Mouse (Mus musculus) mesoderm, embryonic 11.5 days (tissue): ENCODE measurements at regions not wholly inside any gene's neighbourhood (a gene's known extent, or its start where the extent isn't known, plus 50 kb on each side); places are given as distances from the start of the nearest gene placed in this dataset.
A peak's percentile ranks its signal among the peaks of the same experiment; 100 is the strongest.

Source experiments
- DNase-seq: peaks from one replicate; pipeline ENCODE4 v3.0.0-alpha.2; 2012; ENCODE audit warnings: low read depth, low spot score

DNA sequence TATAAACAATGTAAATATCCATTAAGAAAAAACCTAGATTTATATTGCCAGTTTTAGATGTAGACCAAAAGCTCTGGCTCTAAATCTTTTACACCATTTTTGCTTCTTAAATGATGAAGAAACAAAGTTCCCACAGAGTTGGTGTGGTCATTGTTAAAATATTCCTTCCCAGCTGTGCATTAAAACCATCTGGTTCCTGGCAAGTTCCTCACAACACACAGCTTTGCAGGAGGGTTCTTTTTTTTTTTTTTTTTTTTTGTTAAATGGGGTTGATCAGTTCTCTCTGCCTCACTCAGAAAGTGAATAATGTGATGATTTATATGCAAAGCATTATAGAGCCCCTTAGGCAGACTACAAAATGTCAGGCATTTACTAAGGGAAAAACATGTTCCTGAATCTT lies 1266.2 kb upstream of the 4931417E11Rik start:
- DNase-seq: peak; percentile 2

DNA sequence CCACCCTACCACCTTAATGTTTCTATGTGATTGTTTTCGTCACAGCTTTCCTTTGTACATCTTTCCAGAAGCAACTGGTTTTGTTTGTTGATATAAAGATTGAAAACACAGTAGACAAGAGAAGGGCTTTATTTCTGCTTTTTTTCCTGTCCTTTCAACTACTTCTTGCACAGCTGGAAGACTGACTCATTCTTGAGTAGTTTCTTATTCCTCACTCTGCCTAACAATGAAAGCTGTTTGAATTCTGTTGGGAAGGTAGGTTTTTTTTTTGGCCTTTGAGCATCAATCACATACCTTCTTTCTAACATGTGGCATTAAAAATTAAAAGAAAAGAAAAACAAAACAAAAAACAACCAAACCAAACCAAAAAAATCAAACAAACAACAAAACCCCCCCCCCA lies 1229.3 kb upstream of the 4931417E11Rik start:
- DNase-seq: no peak
